Mouse (Mus musculus) lung, postnatal 0 days (tissue): ENCODE results near the gene Ncoa3.

ENCODE experiments used
- CTCF ChIP-seq: IDR thresholded peaks from 2 replicates; pipeline ENCODE4 v1.5.1; 2016; ENCODE audit warnings: antibody characterized with exemption, mild to moderate bottlenecking
- EP300 ChIP-seq: IDR thresholded peaks from 2 replicates; pipeline ENCODE4 v1.6.1; 2016; ENCODE audit warnings: antibody characterized with exemption, mild to moderate bottlenecking, control low read depth

DNA sequence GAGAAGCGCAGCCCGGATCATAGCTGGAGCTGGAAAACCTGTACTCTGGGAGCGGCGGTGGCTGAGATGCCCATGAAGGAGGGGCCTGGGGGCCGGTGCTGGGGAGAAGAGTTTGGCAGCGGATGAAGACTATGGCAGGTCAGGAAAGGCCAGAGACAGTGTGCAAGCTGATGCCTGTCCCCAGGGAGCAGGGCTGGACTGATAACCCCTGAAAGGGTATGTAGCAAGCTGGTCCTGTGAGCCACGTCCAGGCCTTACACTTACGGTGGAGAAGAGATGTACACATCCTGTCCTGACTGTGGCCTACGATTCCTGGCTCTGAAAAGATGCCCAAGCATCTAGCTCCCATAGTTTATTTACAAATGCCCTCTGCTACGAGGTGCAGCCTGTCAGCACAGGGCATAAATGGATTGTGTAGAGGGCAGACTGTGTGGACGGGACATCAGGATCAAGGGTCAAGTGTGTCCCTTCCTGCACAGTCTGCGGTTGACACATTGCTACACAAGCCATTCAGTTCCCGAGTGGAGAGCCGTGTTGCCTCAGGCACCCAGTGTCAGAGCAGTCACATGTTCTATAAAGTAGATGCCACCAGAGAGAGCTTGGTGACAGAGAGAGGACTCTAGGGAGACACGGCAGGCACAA is 106.0 kb downstream of the Ncoa3 start:
- no peak for TF ChIP-seq CTCF
- TF ChIP-seq EP300, result no peak
